Mouse (Mus musculus) gastrocnemius, adult 2 months (tissue): Measurements from ENCODE around the gene Eif2ak4. TPM values are rescaled to one million over a fixed set of nuclear protein-coding genes. Genes with fewer than 3 reads are reported as not detected.

Experiments used
- DNase-seq: peaks from one replicate; pipeline ENCODE4 v3.0.0; 2022
- H3K27ac ChIP-seq: fragments of 200-600 bp; 2 replicates; pipeline ENCODE4 v1.8.1; 2022; ENCODE audit warnings: mild to moderate bottlenecking
- H3K4me3 ChIP-seq: fragments of 200-600 bp; 2 replicates; pipeline ENCODE4 v1.8.1; 2022; ENCODE audit warnings: mild to moderate bottlenecking, moderate library complexity
- CTCF ChIP-seq: fragments of 200-600 bp; IDR thresholded peaks from 2 replicates; pipeline ENCODE4 v1.8.1; 2022; ENCODE audit warnings: antibody characterized with exemption, mild to moderate bottlenecking, moderate library complexity
- intact Hi-C: fragments of 180-260 bp; cut with DNase I; formaldehyde crosslinking; loops from one replicate; pipeline ENCODE4 v1.15.1; 2025
- long read RNA-seq, 2 experiments: library from polyadenylated mRNA; stranded (forward); transcript quantifications; one replicate each; pipeline ENCODE4 v2.0.0; 2021
- total RNA-seq, 2 experiments: library from RNA; stranded (reverse); gene quantifications; 2 replicates each; pipeline ENCODE4 v1.2.3; 2021

The Eif2ak4 gene
- 1 to 10 TPM; 4.2 to 5.2 TPM for total RNA-seq
- long read RNA-seq, experiment 1, full-length matches to known transcripts: 1 of 5 reads
- long read RNA-seq, experiment 1, partial matches to known transcripts: 2 of 5 reads
- long read RNA-seq, experiment 1, other reads (novel, unspliced or antisense): 2 of 5 reads
- long read RNA-seq, experiment 2, partial matches to known transcripts: 1 of 2 reads
- long read RNA-seq, experiment 2, other reads (novel, unspliced or antisense): 1 of 2 reads

DNA sequence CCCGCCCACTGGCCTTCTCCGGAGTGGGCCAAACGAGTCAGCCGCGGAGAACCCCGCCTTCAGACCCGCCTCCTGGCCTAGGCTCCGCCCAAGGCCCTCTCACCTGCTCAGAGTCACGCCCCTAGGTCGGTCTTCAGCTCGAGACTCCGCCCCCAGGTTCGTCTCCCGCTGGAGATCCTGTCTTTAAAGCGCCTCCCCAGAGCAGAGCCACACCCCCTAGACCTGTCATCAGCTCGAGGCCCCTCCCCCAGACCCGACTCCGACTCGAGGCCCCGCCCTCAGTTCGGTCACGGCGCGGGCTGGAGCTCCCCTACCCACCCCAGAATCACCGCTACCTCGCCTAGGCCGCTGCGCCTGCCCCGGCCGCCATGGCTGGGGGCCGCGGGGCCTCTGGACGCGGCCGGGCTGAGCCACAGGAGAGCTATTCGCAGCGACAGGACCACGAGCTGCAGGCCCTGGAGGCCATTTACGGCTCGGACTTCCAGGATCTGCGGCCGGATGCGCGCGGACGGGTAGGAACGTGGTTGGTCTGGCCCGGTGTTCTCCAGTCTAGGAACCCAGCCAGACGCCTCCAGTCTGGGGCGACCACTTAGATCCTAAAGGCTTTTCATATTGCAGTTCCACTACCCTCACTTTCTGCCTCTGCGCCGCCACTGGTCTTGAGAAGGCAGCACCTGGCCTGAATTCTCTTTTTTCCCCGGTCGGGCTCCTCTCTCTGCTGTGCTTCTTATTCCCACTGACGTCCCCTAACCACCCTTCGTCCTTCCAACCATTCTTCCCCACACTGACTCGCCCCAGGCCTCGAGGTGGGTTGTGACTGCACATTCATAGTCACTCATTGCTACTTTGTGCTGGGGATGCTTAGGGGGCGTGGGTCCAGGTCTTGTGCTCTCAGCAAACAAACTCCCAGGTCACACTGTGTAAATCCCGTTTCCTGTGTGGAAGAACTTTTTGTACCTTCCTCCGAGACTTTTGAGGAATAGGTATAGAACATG is at the start of gene Eif2ak4:
Gene Eif2ak4 (plus strand): TSS at position 278 of the 995 bp plus-strand sequence.
- TF ChIP-seq CTCF: no peak
- Histone ChIP-seq H3K27ac (peak within 1 kb of the TSS; percentile 94), H3K4me3 (peak within 1 kb of the TSS; percentile 95)
- DNase-seq: peak; percentile 99
- intact Hi-C loops: no loop called here

DNA sequence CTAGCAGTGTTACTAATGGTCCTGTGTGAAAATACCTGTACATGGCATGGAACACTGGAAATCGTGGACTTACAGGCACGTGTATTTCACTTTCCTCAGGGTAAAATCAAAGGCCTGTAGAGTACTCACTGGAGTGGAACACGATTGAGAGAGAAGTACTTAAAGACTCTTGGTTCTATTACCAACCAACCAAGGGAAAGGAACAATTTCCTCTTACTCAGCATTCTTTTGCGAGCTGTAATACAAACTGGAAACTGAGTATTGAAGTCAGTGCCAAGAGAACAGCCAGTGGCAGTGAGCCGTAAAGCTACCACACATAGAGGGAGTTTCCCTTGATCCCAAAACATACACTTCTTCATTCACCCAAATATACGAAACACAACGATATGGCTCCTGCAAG is 47.1 kb upstream of the Eif2ak4 start:
- DNase-seq: no peak
- intact Hi-C loops: no loop called here
- TF ChIP-seq CTCF: no peak
- Histone ChIP-seq H3K4me3 (no peak overlapping the region), H3K27ac (no peak overlapping the region)

DNA sequence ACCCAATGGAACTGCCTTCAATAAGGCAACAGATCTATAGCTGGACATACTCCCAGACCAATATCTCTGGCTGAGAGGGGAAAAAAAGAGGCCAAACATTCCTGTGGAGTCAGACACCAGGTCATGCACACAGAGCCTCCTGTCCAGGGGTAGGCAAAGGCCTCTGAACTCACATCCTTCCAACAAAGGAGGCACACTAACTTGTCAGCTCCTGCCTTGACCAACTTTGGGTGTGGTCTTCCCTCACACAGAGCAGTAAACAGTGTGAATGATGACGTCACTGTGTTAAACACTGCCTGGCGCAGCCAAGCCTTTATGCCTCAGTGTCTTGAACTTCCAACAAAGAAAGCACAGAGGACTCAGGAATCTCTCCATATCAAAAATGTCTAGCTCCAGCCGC is 44.5 kb upstream of the Eif2ak4 start:
- no peak overlapping the region for H3K4me3 ChIP-seq
- DNase-seq: no peak
- intact Hi-C loops: no loop called here
- no peak overlapping the region for H3K27ac ChIP-seq
- no peak for TF ChIP-seq CTCF

DNA sequence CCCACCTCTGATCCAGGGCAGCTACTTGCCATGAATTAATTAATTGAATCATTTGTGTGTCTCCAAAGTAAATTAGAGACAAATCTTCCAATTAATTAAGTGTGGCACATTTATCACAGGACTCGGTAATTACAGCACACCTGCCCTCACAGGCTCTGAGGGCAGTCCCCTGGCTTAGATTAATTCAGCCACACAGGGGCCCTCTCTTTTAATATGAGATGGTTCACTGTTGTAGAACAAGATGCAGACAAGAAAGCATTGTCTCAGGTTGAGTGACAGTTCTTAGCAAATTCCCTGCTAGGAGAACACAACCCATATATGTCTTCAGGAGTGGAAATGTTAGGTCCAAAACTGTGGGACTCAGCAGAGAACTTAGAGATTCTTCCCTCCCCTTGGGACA is 42.9 kb upstream of the Eif2ak4 start:
- DNase-seq: no peak
- H3K4me3 ChIP-seq: no peak overlapping the region
- intact Hi-C loops: no loop called here
- no peak overlapping the region for H3K27ac ChIP-seq
- no peak for TF ChIP-seq CTCF

DNA sequence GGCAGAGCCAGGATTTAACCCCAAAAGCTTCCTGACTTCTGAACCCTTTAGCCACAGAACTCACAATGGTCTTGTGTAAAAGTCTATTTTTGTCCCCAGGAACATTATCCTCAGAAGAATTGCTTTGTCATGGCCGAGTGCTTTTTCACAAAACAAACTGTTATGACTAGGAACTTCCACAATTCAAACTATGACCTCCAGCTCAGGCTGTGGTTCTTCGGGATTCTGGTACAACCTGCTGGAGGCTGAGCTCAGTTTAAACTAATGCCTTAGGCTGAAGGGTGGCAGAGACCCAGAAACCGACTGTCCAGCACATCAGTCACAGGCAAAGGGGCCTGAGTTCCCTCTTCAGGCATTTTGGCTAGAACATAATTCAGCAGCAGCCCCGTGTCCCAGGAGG is 34.9 kb upstream of the Eif2ak4 start:
- no peak for DNase-seq
- TF ChIP-seq CTCF: no peak
- intact Hi-C loops: no loop called here
- H3K4me3 ChIP-seq: no peak overlapping the region
- H3K27ac ChIP-seq: no peak overlapping the region; the same call in 1 of the 2 replicates

DNA sequence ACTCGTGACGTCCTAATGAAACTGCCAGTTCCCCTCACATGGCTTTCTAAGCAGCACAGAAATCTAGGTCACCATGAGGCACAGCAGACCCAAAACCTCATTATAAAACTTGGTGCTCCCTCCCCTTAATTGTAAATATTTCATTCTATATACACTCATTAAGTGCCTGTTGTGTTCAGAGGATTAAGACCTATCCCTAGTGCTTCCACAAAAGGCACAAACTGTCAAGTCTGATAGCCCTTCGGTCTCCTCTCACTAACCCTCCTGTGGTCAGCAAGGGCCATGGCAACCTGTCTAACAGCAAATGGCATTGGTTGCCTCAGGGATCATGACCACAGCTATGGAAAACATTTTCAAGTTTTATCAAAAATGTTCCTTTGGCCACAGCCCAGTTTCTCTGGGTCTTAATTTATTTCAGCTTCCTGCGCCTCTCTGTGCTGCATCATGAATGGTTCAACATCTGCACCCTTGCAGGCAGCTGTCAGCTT is 34.5 kb upstream of the Eif2ak4 start:
- TF ChIP-seq CTCF: no peak
- no peak overlapping the region for H3K4me3 ChIP-seq
- intact Hi-C loops: no loop called here
- no peak overlapping the region; the same call in 1 of the 2 replicates for H3K27ac ChIP-seq
- no peak for DNase-seq

DNA sequence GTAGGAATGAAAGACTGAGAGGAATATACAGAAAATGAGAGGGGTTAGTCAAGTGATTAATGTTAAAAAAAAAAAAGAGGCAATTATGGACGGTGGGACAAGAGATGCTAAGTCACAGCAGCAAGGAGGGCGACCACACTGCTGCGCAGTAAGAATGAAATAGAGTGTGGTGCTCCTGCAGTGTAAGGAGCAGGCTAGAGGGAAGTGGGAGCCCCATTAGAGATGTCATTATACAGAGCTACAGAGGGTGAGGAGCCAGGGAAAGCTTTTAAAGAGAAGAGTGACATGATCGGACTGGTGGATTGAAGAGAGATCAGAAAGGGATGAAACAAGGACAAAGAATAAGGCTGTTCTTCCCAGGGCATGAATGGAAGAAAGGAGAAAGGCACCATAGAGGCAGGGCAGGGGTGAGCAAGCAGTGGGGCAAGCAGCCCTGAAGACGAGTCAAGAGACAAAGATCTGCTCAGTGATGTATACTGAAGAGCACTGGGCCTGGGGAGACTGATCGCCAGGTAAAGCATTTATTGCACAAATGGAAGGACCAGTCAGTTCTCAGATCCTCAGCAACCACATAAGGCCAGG is 33.2 kb upstream of the Eif2ak4 start:
- no peak for TF ChIP-seq CTCF
- DNase-seq: no peak

DNA sequence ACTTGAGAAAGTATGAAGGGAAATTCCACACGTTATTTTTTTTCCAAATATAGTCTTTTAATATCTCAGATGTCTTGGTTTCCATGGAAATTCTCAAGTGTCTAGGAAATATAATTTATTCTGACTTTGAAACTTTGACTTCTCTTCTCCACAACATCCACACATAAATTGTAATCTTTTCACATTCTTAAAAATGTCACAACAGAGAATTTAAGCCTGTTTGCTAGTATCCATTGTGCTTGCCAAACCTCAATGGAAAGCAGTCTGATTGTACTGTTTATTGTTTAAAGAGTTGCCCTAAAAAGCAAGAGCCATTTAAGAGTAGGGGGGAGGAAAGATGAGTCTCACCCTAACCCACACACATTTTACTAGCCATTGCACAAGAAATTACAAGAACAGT is 16.6 kb upstream of the Eif2ak4 start:
- intact Hi-C loops: no loop called here
- Histone ChIP-seq H3K4me3 (no peak overlapping the region), H3K27ac (no peak overlapping the region)
- no peak for TF ChIP-seq CTCF
- DNase-seq: no peak

More for the DNA sequence above, 33.2 kb upstream of the Eif2ak4 start:
- no peak overlapping the region for H3K4me3 ChIP-seq
- H3K27ac ChIP-seq: no peak overlapping the region
- intact Hi-C loops: no loop called here

DNA sequence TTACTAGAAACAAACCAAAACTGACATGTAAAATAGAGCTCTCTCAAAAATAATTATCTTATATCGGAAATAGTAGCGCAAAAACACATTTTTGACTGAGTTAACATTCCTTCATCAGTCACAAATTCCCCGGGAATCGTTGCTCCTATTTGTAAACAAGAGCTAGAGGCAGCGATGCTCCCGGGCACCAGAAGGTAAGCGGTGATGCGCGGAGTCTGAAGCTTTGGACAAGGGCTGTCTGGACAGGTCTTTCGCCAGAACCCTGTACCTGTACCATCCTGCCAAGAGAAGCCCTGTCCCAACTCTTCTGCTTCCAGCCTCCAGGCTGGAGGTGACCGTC is 15.9 kb upstream of the Eif2ak4 start:
- DNase-seq: no peak
- intact Hi-C loops: no loop called here
- Histone ChIP-seq H3K4me3 (peak overlapping the region; percentile 71), H3K27ac (no peak overlapping the region; the same call in 1 of the 2 replicates)
- TF ChIP-seq CTCF: no peak

DNA sequence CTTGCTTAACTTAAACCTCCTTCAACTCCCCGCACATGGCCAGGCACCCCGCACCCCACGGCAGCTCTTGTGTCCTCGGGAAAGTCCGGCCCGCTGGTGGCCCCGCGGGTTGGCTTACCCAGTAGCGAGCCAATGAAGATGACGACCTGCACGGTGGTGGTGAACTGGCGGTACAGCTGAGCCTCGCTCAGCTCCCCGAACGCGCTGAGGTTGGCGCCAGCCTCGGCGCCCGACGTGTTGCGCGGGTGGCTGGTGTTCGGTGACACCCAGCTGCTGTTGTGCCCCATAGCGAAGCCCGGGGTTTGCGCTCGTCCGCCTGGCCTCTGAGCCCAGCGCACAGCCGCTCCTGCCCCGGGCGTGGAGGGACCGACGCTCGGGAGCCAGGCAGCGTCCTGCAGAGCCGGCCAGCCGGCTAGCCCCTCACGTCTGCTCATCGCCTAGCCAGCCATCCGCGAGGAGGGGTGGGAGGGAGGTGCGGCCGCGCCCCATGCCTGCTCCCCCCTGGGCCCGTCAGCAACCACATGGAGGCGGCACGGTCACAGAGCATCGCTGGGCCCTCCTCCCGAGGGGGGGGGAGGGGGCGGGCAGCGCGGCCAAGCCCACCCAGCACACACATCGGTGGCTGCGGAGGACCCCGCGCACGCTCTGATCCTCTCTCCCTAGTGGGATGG is 15.4 kb upstream of the Eif2ak4 start, which contains the start of gene Gpr176:
Gene Gpr176 (minus strand): TSS at position 519 of the 671 bp plus-strand sequence.
- Histone ChIP-seq H3K27ac (peak within 1 kb of the TSS; percentile 1; the same call in 1 of the 2 replicates), H3K4me3 (peak within 1 kb of the TSS; percentile 71)
- intact Hi-C loops: no loop called here
- TF ChIP-seq CTCF: no peak
- peak; percentile 39 for DNase-seq

DNA sequence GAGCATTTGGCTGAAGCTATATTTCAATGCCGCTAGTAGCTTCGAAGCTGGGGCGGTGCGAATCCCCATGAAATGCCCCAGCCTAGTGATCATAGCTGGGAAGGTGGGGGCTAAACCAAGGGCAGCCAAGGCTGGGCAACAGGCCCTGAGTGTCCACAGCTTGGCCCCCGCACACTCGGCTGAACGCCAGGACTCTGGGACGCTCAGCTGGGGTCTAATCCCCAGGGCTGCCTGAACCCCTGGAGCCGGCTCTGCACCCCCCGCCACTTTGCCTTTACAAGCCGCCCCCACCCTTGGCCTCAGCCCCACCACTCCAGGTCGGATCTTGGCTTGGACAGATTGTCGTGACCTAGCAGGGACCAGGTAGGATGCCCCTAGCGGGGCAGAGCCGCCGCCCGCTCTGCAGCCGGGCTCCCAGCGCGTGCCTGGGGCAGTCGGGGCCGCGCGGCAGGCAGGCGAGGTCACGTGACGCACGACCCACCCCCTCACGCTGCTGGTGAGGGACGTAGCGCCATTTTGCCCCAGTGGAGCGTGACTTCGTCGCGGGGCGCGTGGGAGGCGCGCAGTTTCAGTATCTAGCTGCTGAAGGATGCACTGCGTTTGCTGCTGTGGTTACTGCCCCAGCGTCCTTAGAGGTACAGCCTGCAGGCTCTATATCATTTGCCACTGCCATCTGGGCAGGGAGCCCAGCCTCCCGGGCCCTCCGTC is 14.7 kb upstream of the Eif2ak4 start:
- peak; percentile 7; the same call in 1 of the 2 replicates for TF ChIP-seq CTCF
- peak; percentile 60 for DNase-seq
- intact Hi-C loops: no loop called here
- Histone ChIP-seq H3K27ac (0 out of 2 replicates have a peak overlapping the region, but pooled peaks have one; percentile 1), H3K4me3 (peak overlapping the region; percentile 71)

DNA sequence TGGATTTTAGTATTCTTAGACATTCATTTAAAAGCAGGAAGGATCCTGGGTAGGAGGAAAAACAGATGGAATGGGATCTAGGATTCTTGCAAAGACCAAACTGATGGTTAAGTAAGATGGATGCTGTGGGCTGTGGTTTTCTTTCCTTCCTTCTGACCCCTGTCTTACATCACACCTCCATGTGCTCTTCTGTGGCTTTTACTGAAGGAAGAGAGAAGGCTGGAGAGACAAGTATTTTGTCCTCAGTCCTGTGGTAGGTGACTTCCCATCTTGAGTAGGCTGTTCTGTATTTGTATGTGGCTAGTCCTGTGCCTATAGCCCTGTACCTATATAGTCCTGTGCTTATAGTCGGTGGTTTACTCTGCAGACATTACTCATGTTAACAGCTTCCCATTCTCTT is 12.9 kb upstream of the Eif2ak4 start:
- Histone ChIP-seq H3K4me3 (no peak overlapping the region), H3K27ac (no peak overlapping the region)
- intact Hi-C loops: no loop called here
- no peak for TF ChIP-seq CTCF
- no peak for DNase-seq
